Mouse (Mus musculus): ENCODE data around the gene Lyzl6.
A peak's percentile ranks its signal among the peaks of the same experiment; 100 is the strongest.

Gene Lyzl6

DNA sequence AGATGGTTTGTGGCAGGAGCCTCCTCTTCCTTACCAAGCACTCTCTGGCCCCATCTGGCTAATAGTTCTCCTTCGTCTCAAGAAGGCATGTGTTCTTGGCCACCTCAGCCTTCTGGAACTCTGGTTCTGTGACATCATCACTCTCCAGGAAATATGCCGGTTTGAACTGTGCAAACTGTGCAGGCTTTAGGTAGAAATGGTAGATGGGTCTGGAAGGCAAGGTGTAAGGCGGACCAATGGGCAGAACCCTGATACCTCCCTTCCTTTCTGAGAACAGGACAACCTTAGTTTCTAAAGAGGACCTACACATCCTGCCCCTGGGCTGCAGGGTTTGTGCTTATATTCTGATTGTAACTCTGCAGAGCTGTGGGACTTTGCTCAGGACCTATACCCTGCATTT lies at the start of gene Lyzl6:
Gene Lyzl6, minus strand, starts transcription at position 101 of the 400 bp plus-strand sequence.
- DNase-seq, result no peak

DNA sequence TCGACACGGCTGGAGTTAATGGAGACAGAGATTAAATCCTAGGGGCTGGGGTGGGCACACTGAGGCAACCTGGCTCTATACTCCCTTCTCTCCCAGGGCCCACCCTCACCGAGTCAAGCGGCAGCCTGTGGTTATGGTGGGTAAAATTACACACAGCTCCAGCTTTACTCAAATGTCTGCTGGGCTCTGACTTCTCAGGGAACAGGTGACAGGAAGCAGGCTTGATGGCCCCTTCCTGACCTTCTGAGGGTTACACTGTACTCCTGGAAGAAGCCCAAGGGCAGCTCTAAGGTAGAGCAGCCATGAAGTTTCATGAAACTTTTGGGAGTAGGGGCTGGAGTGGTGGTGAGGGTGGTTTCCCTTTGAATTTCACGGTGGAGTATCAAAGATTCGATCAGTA lies 48.0 kb upstream of the Lyzl6 start:
- no peak for DNase-seq

DNA sequence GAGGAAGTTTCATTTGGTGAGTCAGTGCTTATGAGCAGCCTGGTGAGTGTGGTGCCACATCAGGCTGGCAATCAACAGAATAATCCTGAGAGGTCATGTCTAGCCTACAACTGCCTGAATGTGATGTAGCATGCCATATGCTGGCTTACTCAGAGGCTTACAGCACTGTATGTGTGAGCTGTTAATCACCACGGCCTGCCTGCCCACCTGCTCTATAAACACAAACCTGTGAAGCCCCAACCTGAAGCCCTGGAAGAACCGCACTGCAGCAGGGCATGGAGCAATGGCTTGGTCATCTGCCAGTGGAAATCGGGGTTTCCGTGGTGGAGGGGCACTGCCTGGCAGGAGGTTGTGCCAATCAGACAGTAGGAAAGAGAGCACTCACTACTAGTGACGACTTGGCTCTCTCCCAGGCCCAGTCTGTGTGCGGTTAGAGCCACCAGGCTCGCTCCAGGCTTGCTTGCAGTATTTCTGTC lies 46.6 kb upstream of the Lyzl6 start:
- no peak for DNase-seq

- DNase-seq, result no peak
Measured at GRCm38 (mm10) chr11:103683667-103684334, 45.1 kb upstream of the Lyzl6 start.

DNA sequence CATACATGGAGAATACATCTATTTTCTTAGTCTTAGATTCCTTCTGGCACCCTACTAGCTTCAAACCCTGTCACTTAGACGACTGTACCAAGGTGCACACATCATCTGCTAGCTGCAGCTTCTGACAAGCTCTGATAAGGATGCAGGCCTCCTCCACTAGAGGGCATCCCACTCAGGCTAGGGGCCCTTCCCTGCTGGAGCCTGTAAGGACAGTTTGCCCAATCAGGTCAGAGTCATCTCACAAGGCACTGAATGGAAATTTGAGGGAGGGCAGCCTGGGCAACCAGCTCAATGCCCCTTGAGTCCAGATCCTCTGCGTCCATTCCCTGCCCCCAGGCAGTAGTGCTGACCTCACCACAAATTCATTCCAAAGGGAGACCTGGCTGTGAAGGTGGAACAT lies 38.4 kb upstream of the Lyzl6 start:
- peak; percentile 18 to 43 for DNase-seq

DNA sequence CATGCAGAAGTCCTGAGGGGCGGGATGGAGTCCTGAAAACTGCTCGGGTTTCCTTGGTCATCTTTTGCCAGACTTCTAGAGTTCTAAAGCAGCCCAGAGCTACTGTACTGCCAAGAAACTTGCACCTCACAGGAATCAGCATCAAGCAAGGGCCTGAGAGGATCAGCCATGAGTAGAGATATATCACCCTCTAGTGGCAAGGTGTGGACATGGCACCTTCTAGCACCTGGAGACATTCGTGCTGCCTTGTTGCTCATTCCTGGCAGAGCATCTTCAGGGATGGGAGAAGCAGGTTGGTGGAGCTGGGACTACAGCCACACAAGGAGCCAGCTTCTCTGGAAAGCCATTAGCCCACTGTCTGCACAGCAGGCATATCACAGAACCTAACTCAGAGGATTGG lies 36.9 kb upstream of the Lyzl6 start:
- peak; percentile 29 to 48 for DNase-seq

- no peak for DNase-seq
Measured at GRCm38 (mm10) chr11:103666907-103667426, 28.3 kb upstream of the Lyzl6 start.

DNA sequence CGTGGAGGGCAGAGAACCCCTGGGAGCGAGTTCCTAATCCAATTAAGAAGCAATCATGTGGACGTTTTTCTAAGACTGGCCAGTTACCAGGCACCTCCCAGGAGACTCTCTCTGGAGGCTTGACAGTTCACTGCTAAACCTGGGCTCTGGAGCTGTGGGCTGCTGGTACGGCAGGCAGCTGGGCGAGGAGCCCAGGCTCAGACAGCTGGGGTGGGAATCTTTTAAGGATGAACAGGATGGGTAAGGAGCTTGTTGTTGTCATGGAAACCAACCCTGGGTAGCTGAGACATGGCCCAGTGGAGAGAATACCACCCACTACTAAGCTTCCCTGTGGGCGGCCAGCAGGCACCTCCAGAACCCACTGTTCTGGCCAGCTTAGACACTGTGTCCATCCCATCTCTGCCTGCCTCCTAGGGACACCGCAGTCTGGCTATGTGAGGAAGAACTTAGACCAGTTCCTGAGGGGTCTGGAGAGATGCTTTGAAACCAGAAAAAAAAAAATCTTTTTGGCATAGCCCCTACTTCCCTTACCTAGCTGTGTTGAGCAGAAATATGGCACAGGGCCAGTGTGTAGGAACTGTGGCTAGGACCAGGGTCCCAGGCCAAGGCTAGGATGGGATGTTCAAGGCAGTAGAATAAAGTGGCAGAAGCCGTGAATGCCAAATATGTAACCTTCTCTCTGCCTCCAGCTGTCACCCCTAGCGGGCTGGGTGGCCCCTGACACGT lies 27.7 kb upstream of the Lyzl6 start:
- DNase-seq, result no peak

DNA sequence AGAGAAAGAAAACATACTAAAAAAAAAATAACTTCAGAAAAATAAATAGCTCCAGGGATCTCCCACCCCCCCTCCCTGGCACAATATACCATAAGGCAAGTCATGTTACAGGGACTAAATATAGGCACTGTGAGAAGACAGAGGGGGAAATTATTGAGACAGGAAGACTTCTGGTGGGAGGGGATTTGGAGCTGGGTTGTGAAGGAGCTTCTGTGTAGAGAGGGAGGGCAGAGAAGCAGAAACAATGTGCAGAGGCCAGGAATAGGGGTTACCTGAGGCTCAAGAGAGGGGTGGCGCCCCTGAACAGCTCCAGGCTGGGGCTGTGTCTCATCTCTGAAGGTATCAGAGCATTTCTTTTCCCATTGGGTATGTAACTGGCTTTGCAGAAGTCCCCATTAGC lies 27.0 kb upstream of the Lyzl6 start:
- DNase-seq, result no peak

GRCm38 (mm10) chr11:103663119-103663518 lies 24.4 kb upstream of the Lyzl6 start:
- no peak for DNase-seq

DNA sequence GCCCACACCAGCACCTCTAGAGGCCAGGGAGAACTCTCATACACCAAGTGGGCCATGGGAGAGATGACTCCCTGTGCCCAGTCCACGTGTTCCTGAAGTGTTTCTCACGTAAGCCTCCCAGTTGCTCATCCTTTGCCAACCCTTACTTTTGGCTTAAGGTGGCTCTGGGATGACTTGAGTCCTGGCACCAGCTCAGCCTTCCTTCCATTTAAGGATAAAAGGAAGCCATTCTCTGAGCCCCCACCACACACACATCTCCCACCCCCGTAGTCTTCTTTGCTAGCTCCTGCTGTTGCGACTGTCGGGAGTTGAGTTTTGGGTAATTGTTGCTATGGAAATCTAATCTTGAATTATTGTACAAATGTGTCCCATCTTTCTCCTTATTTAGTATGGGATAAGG lies 23.9 kb upstream of the Lyzl6 start:
- DNase-seq, result no peak

- DNase-seq, result no peak
Measured at GRCm38 (mm10) chr11:103661863-103662262, 23.2 kb upstream of the Lyzl6 start.

- no peak for DNase-seq
Measured at GRCm38 (mm10) chr11:103658189-103658588, 19.5 kb upstream of the Lyzl6 start.

DNA sequence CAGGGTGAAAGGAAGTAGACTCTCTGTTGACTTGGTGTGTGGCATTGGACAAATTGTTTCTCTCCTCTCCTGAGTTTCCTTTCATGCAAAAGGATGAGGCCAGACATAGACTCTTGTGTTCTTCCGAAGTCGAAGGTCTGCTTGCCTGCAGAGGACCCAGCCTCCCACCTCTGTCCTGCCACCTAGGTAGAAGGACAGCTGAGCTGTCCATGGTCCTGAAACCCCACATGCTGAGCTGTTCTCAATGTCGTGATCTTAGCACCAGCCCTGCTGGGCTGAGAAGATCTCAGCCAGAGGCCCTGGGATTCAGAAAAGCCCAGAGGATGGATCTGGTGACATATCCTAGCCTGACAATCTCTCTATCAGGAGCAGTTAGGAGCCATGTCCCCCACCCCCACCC lies 17.8 kb upstream of the Lyzl6 start:
- DNase-seq, result no peak

DNA sequence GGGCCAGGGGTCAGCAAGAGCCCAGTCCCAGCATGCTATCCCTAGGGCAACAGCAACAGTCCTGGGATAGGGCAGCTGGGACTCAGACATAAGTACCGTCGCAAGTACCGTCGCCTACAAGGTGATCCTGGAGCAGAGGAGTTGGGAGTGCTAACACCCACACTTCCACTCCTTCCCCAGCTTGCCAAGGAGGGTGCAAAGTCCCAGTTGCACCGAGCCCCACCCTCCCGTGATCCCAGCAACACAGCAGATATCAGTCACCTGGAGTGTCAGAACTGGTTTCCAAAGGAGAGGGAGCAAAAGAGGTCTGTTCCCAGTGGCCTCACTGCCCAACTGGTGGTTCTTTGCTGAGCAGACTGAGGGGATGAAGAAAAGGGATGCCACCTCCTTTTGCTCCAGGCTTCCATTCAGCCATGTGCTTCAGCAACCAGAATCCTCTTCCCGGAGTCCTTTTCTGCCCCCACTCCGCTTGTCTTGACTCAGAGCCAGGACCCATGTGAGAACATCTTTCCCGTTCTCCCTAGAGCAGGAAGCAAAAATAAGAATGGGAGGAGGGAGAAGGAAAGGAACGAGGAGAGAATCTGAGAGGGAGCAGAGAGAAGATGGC lies 14.8 kb upstream of the Lyzl6 start:
- no peak for DNase-seq

- no peak for DNase-seq
Measured at GRCm38 (mm10) chr11:103651426-103651825, 12.7 kb upstream of the Lyzl6 start.

GRCm38 (mm10) chr11:103649983-103650493 lies 11.3 kb upstream of the Lyzl6 start:
- no peak for DNase-seq

GRCm38 (mm10) chr11:103649301-103649982 lies 10.8 kb upstream of the Lyzl6 start, which contains the start of gene Rprml:
Gene Rprml, plus strand, starts transcription at chr11:103649570.
- DNase-seq, result peak in 1 of 2 experiments; percentile 13

DNA sequence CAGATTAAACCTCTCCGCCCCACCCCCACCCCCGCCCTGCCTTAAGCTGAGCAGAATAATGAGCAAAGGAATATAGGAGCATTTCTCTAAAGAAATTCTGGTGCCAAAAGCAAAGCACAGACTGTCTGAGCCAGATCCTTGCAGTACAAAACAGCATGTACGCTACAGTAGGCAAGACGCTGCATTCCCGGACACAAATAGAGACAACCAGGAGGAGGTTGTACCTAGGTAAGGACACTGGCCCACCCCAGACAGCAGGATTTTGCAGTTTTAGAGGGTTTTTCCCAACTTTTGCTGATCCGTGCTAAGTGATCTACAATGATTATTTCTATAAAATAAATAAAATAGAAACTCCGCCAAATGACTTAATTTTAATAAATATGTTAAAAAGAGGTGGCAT lies 10.0 kb upstream of the Lyzl6 start:
- DNase-seq, result no peak

GRCm38 (mm10) chr11:103647921-103648620 lies 9.4 kb upstream of the Lyzl6 start:
- DNase-seq, result peak; percentile 23 to 46

DNA sequence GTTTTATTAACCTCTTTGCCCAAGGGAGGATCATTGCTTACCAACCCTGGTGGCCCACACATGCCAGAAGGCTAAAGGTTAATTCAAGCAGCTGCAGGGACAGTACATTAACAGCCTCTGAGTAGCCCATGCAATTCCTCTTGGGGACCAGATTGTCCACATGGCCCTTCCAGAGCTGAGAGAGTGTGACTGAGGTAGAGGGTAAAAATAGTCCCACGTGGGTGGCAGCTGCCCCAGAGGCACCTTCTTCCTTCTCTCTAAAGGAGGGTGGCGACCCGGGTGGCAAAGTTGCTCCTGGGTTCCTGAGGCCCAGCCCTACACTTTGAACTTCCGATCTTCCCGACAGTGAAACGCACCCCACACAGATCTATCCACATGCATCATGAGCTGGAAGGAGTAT lies 7.6 kb upstream of the Lyzl6 start:
- DNase-seq, result no peak

DNA sequence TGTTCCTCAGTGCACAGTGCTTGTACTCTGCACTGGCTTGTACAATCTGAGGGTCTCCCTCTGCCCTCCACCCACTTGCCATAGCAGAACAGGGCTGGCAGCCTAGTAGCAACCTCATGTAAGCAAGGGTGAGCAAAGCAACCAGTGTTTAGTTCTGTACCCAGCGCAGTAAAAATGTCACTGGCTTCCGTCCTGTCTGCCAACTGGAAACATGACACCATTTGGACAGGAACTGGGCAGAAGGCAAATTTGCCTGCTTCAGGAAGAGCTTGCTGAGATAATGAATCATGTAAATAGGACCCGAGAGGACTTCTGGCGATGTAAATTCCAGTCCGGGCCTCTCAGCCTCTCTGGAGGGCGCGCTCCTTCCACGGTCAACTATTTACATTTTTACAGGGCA lies 7.0 kb upstream of the Lyzl6 start:
- peak; percentile 10 to 40 for DNase-seq
